Mouse (Mus musculus) CH12.LX (cell line): Measurements from ENCODE around the gene Mmp7. TPM values are rescaled to one million over a fixed set of nuclear protein-coding genes. Genes with fewer than 3 reads are reported as not detected.

Source experiments
- DNase-seq: peaks from one replicate; pipeline ENCODE4 v3.0.0-alpha.2; 2013; ENCODE audit errors: extremely low read depth
- H3K27ac ChIP-seq: 2 replicates; pipeline ENCODE4 v1.5.1; 2012; ENCODE audit warnings: low read depth, mild to moderate bottlenecking, control low read depth, moderate library complexity; ENCODE audit not compliant: insufficient read depth
- H3K27me3 ChIP-seq: replicated peaks from 2 replicates; pipeline ENCODE3; 2012; ENCODE audit warnings: inconsistent platforms
- H3K36me3 ChIP-seq, 2 experiments: replicated peaks in 1 of 2; 2 replicates each; pipeline versions ENCODE3 to v1.6.1; 2012; ENCODE audit warnings: inconsistent platforms in 1 of 2, low read length in 1 of 2, mild to moderate bottlenecking in 1 of 2, mixed read lengths in 1 of 2, moderate library complexity in 1 of 2; ENCODE audit not compliant: control insufficient read depth in 1 of 2, insufficient read depth in 1 of 2
- H3K4me1 ChIP-seq, 2 experiments: 2 replicates each; pipeline ENCODE4 v1.6.1; 2012; ENCODE audit warnings: inconsistent platforms in 1 of 2, moderate library complexity in 1 of 2; ENCODE audit not compliant: insufficient read depth in 2 of 2, control insufficient read depth in 1 of 2
- H3K4me2 ChIP-seq: 2 replicates; pipeline ENCODE4 v1.6.1; 2012; ENCODE audit warnings: low read depth, mild to moderate bottlenecking, control low read depth; ENCODE audit not compliant: poor library complexity, insufficient read depth, severe bottlenecking
- H3K4me3 ChIP-seq, 3 experiments: fragments of 150-350 bp in 1 of 3; sonication (generic) in 1 of 3; replicated peaks in 1 of 3; 2 replicates each; pipeline versions ENCODE3 to v1.5.1; 2011 to 2012; ENCODE audit warnings: low read depth in 2 of 3, low read length in 2 of 3, mild to moderate bottlenecking in 2 of 3, moderate library complexity in 2 of 3, control low read depth in 1 of 3, improper control_type of control experiment in 1 of 3, inconsistent platforms in 1 of 3, mixed read lengths in 1 of 3; ENCODE audit not compliant: poor library complexity in 1 of 3
- H3K79me2 ChIP-seq: replicated peaks from 2 replicates; pipeline ENCODE4 v1.6.1; 2012; ENCODE audit warnings: mild to moderate bottlenecking, moderate library complexity; ENCODE audit not compliant: control insufficient read depth, poor library complexity, insufficient read depth, severe bottlenecking; ENCODE audit errors: extremely low read depth
- H3K9ac ChIP-seq: 2 replicates; pipeline ENCODE4 v1.6.1; 2012; ENCODE audit warnings: low read depth, mild to moderate bottlenecking, control low read depth, moderate library complexity; ENCODE audit not compliant: insufficient read depth
- H3K9me3 ChIP-seq: replicated peaks from 2 replicates; pipeline ENCODE3; 2012; ENCODE audit warnings: low read length, inconsistent platforms, mixed read lengths
- BHLHE40 ChIP-seq: IDR thresholded peaks from 2 replicates; pipeline ENCODE4 v1.6.1; 2011; ENCODE audit warnings: mild to moderate bottlenecking, low read depth, low read length, improper control_type of control experiment
- ELF1 ChIP-seq: IDR thresholded peaks from 2 replicates; pipeline ENCODE4 v1.6.1; 2014; ENCODE audit warnings: low read depth, mild to moderate bottlenecking, inconsistent platforms, low read length, improper control_type of control experiment
- EP300 ChIP-seq: IDR thresholded peaks from 2 replicates; pipeline ENCODE4 v1.6.1; 2011; ENCODE audit warnings: low read length, improper control_type of control experiment
- ETS1 ChIP-seq: conservative IDR thresholded peaks from 2 replicates; pipeline ENCODE4 v1.6.1; 2012; ENCODE audit warnings: low read depth, mild to moderate bottlenecking, inconsistent platforms, low read length, improper control_type of control experiment, moderate library complexity
- GABPA ChIP-seq: IDR thresholded peaks from 2 replicates; pipeline ENCODE4 v1.6.1; 2012; ENCODE audit warnings: low read depth, low read length, improper control_type of control experiment, inconsistent platforms; ENCODE audit not compliant: insufficient replicate concordance
- IRF4 ChIP-seq: IDR thresholded peaks from 2 replicates; pipeline ENCODE4 v1.6.1; 2014; ENCODE audit warnings: low read depth, mild to moderate bottlenecking, inconsistent platforms, low read length, improper control_type of control experiment
- JUN ChIP-seq: IDR thresholded peaks from 2 replicates; pipeline ENCODE4 v1.6.1; 2011; ENCODE audit warnings: low read depth, mild to moderate bottlenecking, low read length, improper control_type of control experiment, moderate library complexity; ENCODE audit not compliant: insufficient read depth
- JUND ChIP-seq: conservative IDR thresholded peaks from 2 replicates; pipeline ENCODE4 v1.6.1; 2011; ENCODE audit warnings: low read depth, low read length, improper control_type of control experiment
- MAFK ChIP-seq: IDR thresholded peaks from 2 replicates; pipeline ENCODE4 v1.6.1; 2011; ENCODE audit warnings: low read length, improper control_type of control experiment; ENCODE audit not compliant: insufficient replicate concordance
- MAX ChIP-seq: IDR thresholded peaks from 2 replicates; pipeline ENCODE4 v1.6.1; 2011; ENCODE audit warnings: low read length, improper control_type of control experiment
- MAZ ChIP-seq: IDR thresholded peaks from 2 replicates; pipeline ENCODE4 v1.6.1; 2012; ENCODE audit warnings: low read depth, mild to moderate bottlenecking, inconsistent platforms, low read length, improper control_type of control experiment, moderate library complexity
- MEF2A ChIP-seq: IDR thresholded peaks from 2 replicates; pipeline ENCODE4 v1.6.1; 2014; ENCODE audit warnings: low read depth, mild to moderate bottlenecking, inconsistent platforms, low read length, improper control_type of control experiment, borderline replicate concordance
- MXI1 ChIP-seq: IDR thresholded peaks from 2 replicates; pipeline ENCODE4 v1.6.1; 2011; ENCODE audit warnings: mild to moderate bottlenecking, low read depth, low read length, improper control_type of control experiment
- MYC ChIP-seq: IDR thresholded peaks from 2 replicates; pipeline ENCODE4 v1.6.1; 2011; ENCODE audit warnings: low read depth, mild to moderate bottlenecking, improper control_type of control experiment, low read length
- NRF1 ChIP-seq: IDR thresholded peaks from 2 replicates; pipeline ENCODE4 v1.6.1; 2014; ENCODE audit warnings: low read depth, mild to moderate bottlenecking, inconsistent platforms, low read length, improper control_type of control experiment, moderate library complexity
- PAX5 ChIP-seq: IDR thresholded peaks from 2 replicates; pipeline ENCODE4 v1.6.1; 2012; ENCODE audit warnings: low read length, inconsistent platforms, mixed read lengths
- POLR2A ChIP-seq: IDR thresholded peaks from 2 replicates; pipeline ENCODE4 v1.6.1; 2011; ENCODE audit warnings: low read depth, mild to moderate bottlenecking, improper control_type of control experiment, low read length
- POLR2AphosphoS2 ChIP-seq: IDR thresholded peaks from 2 replicates; pipeline ENCODE4 v1.6.1; 2011; ENCODE audit warnings: low read depth, low read length, improper control_type of control experiment
- RAD21 ChIP-seq: IDR thresholded peaks from 2 replicates; pipeline ENCODE4 v1.6.1; 2011; ENCODE audit warnings: low read depth, mild to moderate bottlenecking, low read length, improper control_type of control experiment, moderate library complexity
- TBP ChIP-seq: conservative IDR thresholded peaks from 2 replicates; pipeline ENCODE4 v1.6.1; 2011; ENCODE audit warnings: low read depth, low read length, improper control_type of control experiment
- USF1 ChIP-seq: IDR thresholded peaks from 2 replicates; pipeline ENCODE4 v1.6.1; 2014; ENCODE audit warnings: low read depth, mild to moderate bottlenecking, inconsistent platforms, low read length, improper control_type of control experiment
- ZKSCAN1 ChIP-seq: IDR thresholded peaks from 2 replicates; pipeline ENCODE4 v1.6.1; 2012; ENCODE audit warnings: low read depth, inconsistent platforms, low read length, improper control_type of control experiment, borderline replicate concordance
- ZNF384 ChIP-seq: IDR thresholded peaks from 2 replicates; pipeline ENCODE4 v1.6.1; 2012; ENCODE audit warnings: low read depth, low read length, improper control_type of control experiment, inconsistent platforms
- dilution Hi-C: fragments of 300-500 bp; cut with MboI; formaldehyde crosslinking; loops from 2 replicates; pipeline ENCODE4 v1.14.3; 2020; ENCODE audit warnings: low sequenced_read_pairs; ENCODE audit not compliant: extremely low pct_unique_long_range_greater_than_20kb, extremely low pct_ligation_motif_present
- in situ Hi-C: fragments of 300-500 bp; cut with MboI; formaldehyde crosslinking; loops from 3 replicates; pipeline ENCODE4 v1.14.3; 2019; ENCODE audit warnings: low sequenced_read_pairs, low pct_ligation_motif_present, low pct_unique_long_range_greater_than_20kb, mixed read lengths
- polyA plus RNA-seq: library from polyadenylated mRNA; unstranded; fragments of >175 nt; gene quantifications from 2 replicates; pipeline ENCODE4 v1.2.1, GENCODE M21; 2012; ENCODE audit warnings: low read depth; ENCODE audit not compliant: insufficient read length
- total RNA-seq, 2 experiments: library from RNA; depleted of rRNA; stranded (reverse); fragments of 300-350 nt in 1 of 2; fragments of >200 nt in 1 of 2; gene quantifications; 2 replicates each; pipeline ENCODE4 v1.2.3; 2012 to 2014

Gene Mmp7
- total and polyA plus RNA-seq, 3 experiments = not detected

- dilution Hi-C loops = no loop called here
- no peak overlapping the region for H3K4me3 ChIP-seq
- no peak overlapping the region for H3K4me2 ChIP-seq
- TF ChIP-seq MAZ (no peak), GABPA (no peak), PAX5 (no peak), POLR2AphosphoS2 (no peak), MEF2A (no peak), JUND (no peak), ELF1 (no peak), TBP (no peak), MYC (no peak)
- in situ Hi-C loops = no loop called here
- H3K9me3 ChIP-seq = no peaks in the 10 kb centered on the region
- H3K9ac ChIP-seq = no peak overlapping the region
- peaks cover 0 to 4% of the 10 kb centered on the region in 2 experiments; a peak in 1 of 4 replicates for H3K4me1 ChIP-seq
- no peak overlapping the region for H3K27ac ChIP-seq
- no peaks in the 10 kb centered on the region for H3K79me2 ChIP-seq
- H3K36me3 ChIP-seq = no peaks in the 10 kb centered on the region
- no peak for DNase-seq
- H3K27me3 ChIP-seq = no peaks in the 10 kb centered on the region
These were observed 33.9 kb upstream of the Mmp7 start for GRCm38 (mm10) chr9:7657946-7658345.

- Histone ChIP-seq H3K27ac (no peak overlapping the region), H3K36me3 (no peaks in the 10 kb centered on the region), H3K9ac (no peak overlapping the region), H3K9me3 (no peaks in the 10 kb centered on the region), H3K4me3 (no peak overlapping the region), H3K4me1 (peaks cover 0 to 4% of the 10 kb centered on the region in 2 experiments; a peak in 1 of 4 replicates), H3K27me3 (no peaks in the 10 kb centered on the region), H3K79me2 (no peaks in the 10 kb centered on the region), H3K4me2 (no peak overlapping the region)
- dilution Hi-C loops = no loop called here
- no peak for TF ChIP-seq MXI1
- no peak for TF ChIP-seq MEF2A
- TF ChIP-seq TBP = no peak
- no peak for TF ChIP-seq GABPA
- no peak for TF ChIP-seq JUN
- TF ChIP-seq BHLHE40 = no peak
- no peak for TF ChIP-seq POLR2A
- no peak for TF ChIP-seq ETS1
- no peak for TF ChIP-seq EP300
- TF ChIP-seq RAD21 = no peak
- TF ChIP-seq USF1 = no peak
- TF ChIP-seq IRF4 = no peak
- TF ChIP-seq NRF1 = no peak
- TF ChIP-seq MAFK = no peak
- no peak for TF ChIP-seq POLR2AphosphoS2
- no peak for TF ChIP-seq MAX
- TF ChIP-seq ZKSCAN1 = no peak
- no peak for TF ChIP-seq ZNF384
- in situ Hi-C loops = no loop called here
- no peak for DNase-seq
These were observed 32.3 kb upstream of the Mmp7 start for GRCm38 (mm10) chr9:7659469-7660020.
